Mouse (Mus musculus) liver, embryonic 12.5 days (tissue): Measurements from ENCODE around the gene Vta1. TPM values are rescaled to one million over a fixed set of nuclear protein-coding genes. Genes with fewer than 3 reads are reported as not detected.

Experiments
- ATAC-seq: fragments of 200-750 bp; cut with Nextera tagmentation; 2 replicates; pipeline ENCODE4 v1.8.0; 2017; ENCODE audit warnings: moderate number of reproducible peaks, mild to moderate bottlenecking, moderate library complexity
- H3K27ac ChIP-seq: fragments of 300-500 bp; sonication (generic); 2 replicates; pipeline ENCODE4 v1.5.1; 2016; ENCODE audit warnings: mild to moderate bottlenecking
- H3K27me3 ChIP-seq: fragments of 300-500 bp; sonication (generic); replicated peaks from 2 replicates; pipeline ENCODE4 v1.6.1; 2016; ENCODE audit warnings: mild to moderate bottlenecking, moderate library complexity
- H3K36me3 ChIP-seq: fragments of 300-500 bp; sonication (generic); 2 replicates; pipeline ENCODE4 v1.6.1; 2016; ENCODE audit warnings: mild to moderate bottlenecking, moderate library complexity
- H3K4me1 ChIP-seq: fragments of 300-500 bp; sonication (generic); 2 replicates; pipeline ENCODE4 v1.6.1; 2016
- H3K4me2 ChIP-seq: fragments of 300-500 bp; sonication (generic); 2 replicates; pipeline ENCODE4 v1.6.1; 2016; ENCODE audit warnings: mild to moderate bottlenecking, moderate library complexity
- H3K4me3 ChIP-seq: fragments of 300-500 bp; sonication (generic); 2 replicates; pipeline ENCODE4 v1.5.1; 2016; ENCODE audit warnings: mild to moderate bottlenecking, moderate library complexity
- H3K9ac ChIP-seq: fragments of 300-500 bp; sonication (generic); 2 replicates; pipeline ENCODE4 v1.6.1; 2016; ENCODE audit warnings: mild to moderate bottlenecking, moderate library complexity
- H3K9me3 ChIP-seq: fragments of 300-500 bp; sonication (generic); replicated peaks from 2 replicates; pipeline ENCODE4 v1.6.1; 2016; ENCODE audit warnings: mild to moderate bottlenecking, moderate library complexity
- WGBS: fragments of 180-500 bp; shearing (Covaris S2); methylation state at CpG from one replicate; pipeline ENCODE4 v1.1.7; 2016; ENCODE audit not compliant: insufficient replicate concordance; 5-methylcytosine and 5-hydroxymethylcytosine counted together
- polyA plus RNA-seq: library from polyadenylated mRNA; unstranded; fragments of >200 nt; fragmentation: Nextera tagmentation; extraction: Ambion mirVana; gene quantifications from 2 replicates; pipeline ENCODE4 v1.2.1, GENCODE M21; 2016

Vta1 gene
- polyA plus RNA-seq, 1 experiment from 2014 or later, result 58.9 TPM

GRCm38 (mm10) chr10:14639635-14640034, 65.7 kb downstream of the Vta1 start:
- Histone ChIP-seq H3K9me3 (no peaks in the 10 kb centered on the region), H3K36me3 (no peaks in the 10 kb centered on the region), H3K27ac (no peak overlapping the region), H3K9ac (no peak overlapping the region), H3K27me3 (no peaks in the 10 kb centered on the region), H3K4me2 (no peak overlapping the region), H3K4me1 (no peaks in the 10 kb centered on the region), H3K4me3 (no peak overlapping the region)
- WGBS, result 54% methylated on average over 1 of the region's 1 CpGs
- ATAC-seq, result no peak

GRCm38 (mm10) chr10:14639043-14639442, 66.3 kb downstream of the Vta1 start:
- Histone ChIP-seq H3K27ac (no peak overlapping the region), H3K36me3 (no peaks in the 10 kb centered on the region), H3K4me1 (no peaks in the 10 kb centered on the region), H3K4me2 (no peak overlapping the region), H3K27me3 (no peaks in the 10 kb centered on the region), H3K9me3 (no peaks in the 10 kb centered on the region), H3K9ac (no peak overlapping the region), H3K4me3 (no peak overlapping the region)
- WGBS, result 63% methylated on average over 4 of the region's 4 CpGs
- no peak for ATAC-seq

- no peak overlapping the region for H3K27ac ChIP-seq
- WGBS, result 74% methylated on average over 1 of the region's 1 CpGs
- no peak overlapping the region for H3K4me2 ChIP-seq
- H3K27me3 ChIP-seq, result no peaks in the 10 kb centered on the region
- no peaks in the 10 kb centered on the region for H3K9me3 ChIP-seq
- H3K9ac ChIP-seq, result no peak overlapping the region
- H3K4me3 ChIP-seq, result no peak overlapping the region
- no peaks in the 10 kb centered on the region for H3K4me1 ChIP-seq
- ATAC-seq, result no peak
- no peaks in the 10 kb centered on the region for H3K36me3 ChIP-seq
Observed at GRCm38 (mm10) chr10:14625706-14626105, 79.7 kb downstream of the Vta1 start.

- Histone ChIP-seq H3K4me2 (no peak overlapping the region), H3K4me1 (no peaks in the 10 kb centered on the region), H3K9me3 (no peaks in the 10 kb centered on the region), H3K27ac (no peak overlapping the region), H3K4me3 (no peak overlapping the region), H3K9ac (no peak overlapping the region), H3K27me3 (no peaks in the 10 kb centered on the region), H3K36me3 (no peaks in the 10 kb centered on the region)
- 50% methylated on average over 1 of the region's 1 CpGs for WGBS
- no peak for ATAC-seq
Observed at GRCm38 (mm10) chr10:14619156-14619555, 86.2 kb downstream of the Vta1 start.

- Histone ChIP-seq H3K27ac (no peak overlapping the region), H3K4me3 (no peak overlapping the region), H3K36me3 (no peaks in the 10 kb centered on the region), H3K27me3 (no peaks in the 10 kb centered on the region), H3K9ac (no peak overlapping the region), H3K4me2 (no peak overlapping the region), H3K9me3 (no peaks in the 10 kb centered on the region), H3K4me1 (no peaks in the 10 kb centered on the region)
- WGBS, result 57% methylated on average over 1 of the region's 1 CpGs
- no peak for ATAC-seq
Observed at GRCm38 (mm10) chr10:14618301-14618700, 87.1 kb downstream of the Vta1 start.

GRCm38 (mm10) chr10:14615441-14615840, 89.9 kb downstream of the Vta1 start:
- Histone ChIP-seq H3K4me2 (no peak overlapping the region), H3K27me3 (no peaks in the 10 kb centered on the region), H3K9me3 (no peaks in the 10 kb centered on the region), H3K27ac (no peak overlapping the region), H3K36me3 (no peaks in the 10 kb centered on the region), H3K4me3 (no peak overlapping the region), H3K4me1 (no peaks in the 10 kb centered on the region), H3K9ac (no peak overlapping the region)
- no peak for ATAC-seq

- H3K4me2 ChIP-seq, result no peak overlapping the region
- no peak overlapping the region for H3K4me3 ChIP-seq
- no peak for ATAC-seq
- no peaks in the 10 kb centered on the region for H3K4me1 ChIP-seq
- WGBS, result 62% methylated on average over 5 of the region's 5 CpGs
- no peak overlapping the region for H3K9ac ChIP-seq
- no peaks in the 10 kb centered on the region for H3K9me3 ChIP-seq
- no peak overlapping the region for H3K27ac ChIP-seq
- H3K36me3 ChIP-seq, result no peaks in the 10 kb centered on the region
- no peaks in the 10 kb centered on the region for H3K27me3 ChIP-seq
Observed at GRCm38 (mm10) chr10:14607597-14607996, 97.8 kb downstream of the Vta1 start.

Other genes starting within 250 kb of the Vta1 start
- gene Adgrg6, start 159.9 kb downstream of the Vta1 start, polyA plus RNA-seq, result 0.78 and 1.1 TPM in 2 replicates
- gene Nmbr, start within 50 bp of the Vta1 start, polyA plus RNA-seq, result not detected in 2 replicates
- not detected in 2 replicates for gene Gje1, start 12.7 kb upstream of the Vta1 start, polyA plus RNA-seq